Mouse (Mus musculus): ENCODE measurements around the gene Rundc3a.

GRCm38 (mm10) chr11:102411061-102411460 is 17.9 kb downstream of the Rundc3a start:
- TF ChIP-seq CTCF (IDR thresholded peaks at IDR 0.05; ENCODE audit: control insufficient read depth, insufficient read depth, low read length) (no peak), POLR2A (IDR thresholded peaks at IDR 0.05; ENCODE audit: borderline replicate concordance, control insufficient read depth, low read depth, low read length) (no peak)
